Mouse (Mus musculus): ENCODE data around the gene Cyp2d11.
"Not testable (repeated sequence)": the region's sequence is repeated elsewhere in the genome, so short reads cannot be mapped to it uniquely, and the experiment has no call there.

Gene Cyp2d11

DNA sequence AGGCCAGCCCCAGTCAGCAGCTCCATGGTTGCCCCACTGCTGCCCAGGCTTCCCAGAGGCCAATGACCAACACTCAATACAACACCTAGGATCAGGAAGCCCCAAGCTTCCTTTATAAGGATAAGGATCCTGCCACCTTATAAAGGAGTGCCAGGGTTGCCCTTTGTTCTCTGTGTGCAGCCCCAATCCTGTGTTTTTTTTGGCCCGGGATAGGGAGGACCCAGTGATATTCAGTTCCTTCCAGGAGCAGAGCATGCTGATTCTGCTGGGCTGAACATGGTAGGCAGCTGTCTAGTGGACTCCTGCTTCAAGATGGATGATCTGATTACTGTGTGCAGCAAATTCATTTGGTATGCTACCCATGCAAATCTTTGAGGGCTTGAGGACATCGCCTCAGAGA lies at the start of gene Cyp2d11:
TSS of gene Cyp2d11 (minus strand) at position 101 of the 400 bp plus-strand sequence.
- DNase-seq = not testable (repeated sequence)

DNA sequence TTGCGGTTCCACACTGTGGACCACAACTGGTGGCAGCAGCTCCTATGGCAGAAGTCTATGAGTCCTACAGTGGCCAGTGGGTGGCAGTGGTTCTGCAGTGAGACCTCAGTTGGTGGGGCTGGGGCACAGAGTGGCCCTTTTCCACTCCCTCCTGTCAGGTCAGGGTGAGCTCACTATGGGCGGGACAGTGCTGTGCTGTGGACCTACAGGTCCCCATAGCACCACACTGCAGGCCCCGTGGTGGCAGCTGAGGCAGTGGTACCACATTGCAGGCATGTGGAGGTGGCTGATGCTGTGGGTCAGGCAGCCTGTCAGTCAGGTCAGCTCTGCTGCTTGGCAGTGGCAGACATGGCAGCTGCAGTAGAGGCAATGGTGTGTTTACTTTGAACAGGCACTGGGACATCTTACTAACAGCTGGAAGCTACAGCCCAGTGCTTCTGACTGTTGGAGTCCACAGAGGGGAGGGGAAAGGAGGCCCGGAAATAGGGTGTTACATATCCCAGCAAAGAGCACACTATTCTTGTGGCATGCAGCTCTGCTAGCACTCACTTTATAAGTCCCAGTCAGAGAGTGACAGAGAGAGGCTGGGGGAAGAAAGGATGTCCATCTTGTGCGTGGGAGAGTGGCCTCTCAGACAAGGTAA lies 44.3 kb upstream of the Cyp2d11 start:
- no peak for DNase-seq

DNA sequence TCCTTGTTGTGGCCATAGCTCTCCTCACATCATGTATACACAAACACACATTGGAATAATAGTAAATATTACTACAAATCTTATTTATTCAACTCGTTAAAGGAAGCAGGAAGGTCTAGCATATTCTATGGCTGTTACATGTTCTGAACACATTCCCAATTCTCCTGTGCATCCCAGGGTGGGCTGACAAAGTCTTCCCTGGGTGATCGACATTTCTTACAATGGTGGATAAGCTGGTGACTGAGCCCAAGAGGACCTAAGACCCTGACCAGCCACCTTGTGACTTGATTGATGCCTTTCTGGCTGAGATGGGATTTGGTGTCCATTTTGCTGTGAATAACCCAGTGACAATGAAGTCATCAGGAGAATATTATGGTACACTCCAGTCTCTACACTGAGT lies 41.8 kb upstream of the Cyp2d11 start:
- no peak for DNase-seq

DNA sequence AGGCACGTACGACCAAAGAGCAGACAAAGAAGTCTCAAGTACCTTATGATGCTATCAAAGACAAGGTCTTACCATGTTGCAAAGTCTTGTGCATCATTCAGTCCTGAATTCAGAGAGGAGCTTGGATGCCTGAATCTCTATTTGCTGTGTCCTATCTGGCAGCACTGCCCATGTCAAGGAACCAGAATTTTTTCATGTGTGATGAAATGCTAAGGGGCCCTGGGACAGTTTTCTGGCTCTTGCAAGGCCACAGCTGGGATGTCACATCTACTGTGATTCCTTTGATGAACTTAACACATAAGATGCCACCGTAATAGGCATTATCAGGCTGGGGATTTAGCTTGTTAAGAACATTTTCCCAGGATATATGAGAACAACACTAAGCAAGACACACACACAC lies 41.2 kb upstream of the Cyp2d11 start:
- DNase-seq = no peak

DNA sequence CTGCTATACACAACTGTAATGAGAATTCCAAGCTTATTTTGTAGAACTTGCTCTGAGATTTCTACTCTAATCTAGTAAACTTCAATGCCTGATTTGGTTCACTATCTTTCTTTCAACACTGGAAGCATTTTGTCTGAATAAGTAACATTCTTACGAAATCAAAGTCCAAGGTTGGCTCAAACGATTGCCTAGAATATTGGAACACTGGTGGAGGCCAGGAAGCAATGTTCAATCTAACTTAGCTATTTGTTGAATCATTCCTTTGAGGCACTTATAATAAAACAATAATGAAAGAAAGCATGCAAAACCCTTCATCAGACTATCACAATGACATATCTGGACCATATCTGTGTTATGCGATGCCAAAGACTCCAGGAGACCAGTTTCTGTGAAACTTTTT lies 40.7 kb upstream of the Cyp2d11 start:
- no peak for DNase-seq

DNA sequence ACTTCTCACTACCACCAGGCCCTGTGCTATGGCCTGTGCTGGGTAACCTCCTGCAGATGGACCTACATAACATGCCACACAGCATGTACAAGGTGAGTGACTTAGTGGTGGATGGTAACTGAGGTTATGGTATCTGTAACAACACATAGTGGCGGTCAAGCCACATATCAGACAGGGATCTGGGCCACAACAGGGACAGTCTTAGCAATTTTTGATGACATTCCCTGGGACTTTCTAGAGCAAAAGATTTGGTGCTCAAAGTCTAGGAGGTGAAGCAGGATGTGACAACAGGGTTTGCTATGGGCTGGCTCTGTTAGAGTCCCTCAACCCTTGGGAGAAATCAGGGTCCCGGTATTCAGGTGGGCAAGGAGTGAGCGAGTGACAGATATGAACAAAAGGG lies 39.8 kb upstream of the Cyp2d11 start:
- no peak for DNase-seq

DNA sequence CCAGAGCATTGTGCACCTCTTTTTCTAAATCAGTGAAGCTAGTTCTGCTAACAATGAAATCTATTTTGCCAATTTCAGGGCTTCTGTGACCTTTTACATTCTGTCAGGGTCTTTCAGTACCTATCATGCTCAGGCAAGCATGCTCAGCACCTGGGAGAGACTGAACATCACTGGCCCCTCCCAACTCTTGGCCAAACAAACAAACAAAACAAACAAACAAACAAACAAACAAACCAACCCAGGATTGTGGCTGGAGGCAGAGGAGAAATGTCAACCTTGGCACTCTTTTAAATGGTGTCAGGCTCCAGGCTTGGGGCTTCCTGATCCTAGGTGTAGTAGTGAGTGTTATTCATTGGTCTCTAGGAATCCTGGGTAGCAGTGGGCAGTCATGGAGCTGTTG lies 39.3 kb upstream of the Cyp2d11 start, which contains the start of gene Cyp2d9:
TSS of gene Cyp2d9 (plus strand) at position 301 of the 400 bp plus-strand sequence.
- no peak for DNase-seq

DNA sequence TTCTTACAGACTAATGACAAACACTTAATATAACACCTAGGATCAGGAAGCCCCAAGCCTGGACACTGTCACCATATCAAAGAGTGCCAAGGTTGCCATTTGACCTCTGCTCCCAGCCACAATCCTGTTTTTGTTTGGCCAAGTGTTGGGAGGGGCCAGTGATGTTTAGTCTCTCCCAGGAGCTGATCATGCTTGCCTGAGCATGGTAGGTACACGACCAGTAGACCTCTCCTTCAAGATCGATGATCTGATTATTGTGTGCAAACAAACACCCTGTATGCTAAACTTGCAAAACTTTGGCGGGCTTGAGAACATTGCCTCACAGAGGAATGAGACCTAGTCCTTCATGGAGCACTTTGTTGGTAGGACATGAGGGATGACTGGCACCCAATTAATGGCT lies 29.6 kb upstream of the Cyp2d11 start:
- DNase-seq = no peak

DNA sequence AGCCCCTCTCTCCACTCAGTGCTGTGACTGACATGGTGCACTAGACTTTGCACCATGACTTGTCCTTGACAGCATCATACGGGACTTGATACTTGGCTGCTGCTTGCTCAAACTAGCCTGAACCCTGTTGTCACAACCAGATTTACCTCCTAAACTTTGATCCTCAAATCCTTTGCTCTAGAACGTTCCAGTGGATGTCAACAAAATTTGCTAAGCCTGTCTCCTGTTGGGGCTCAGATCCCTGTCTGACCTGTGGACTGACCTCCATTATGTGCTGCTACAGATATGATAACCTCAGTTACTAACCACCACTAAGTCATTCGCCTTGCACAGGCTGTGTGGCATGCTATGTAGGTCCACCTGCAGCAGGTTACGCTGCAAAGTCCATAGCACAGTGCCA lies 29.1 kb upstream of the Cyp2d11 start:
- no peak for DNase-seq

DNA sequence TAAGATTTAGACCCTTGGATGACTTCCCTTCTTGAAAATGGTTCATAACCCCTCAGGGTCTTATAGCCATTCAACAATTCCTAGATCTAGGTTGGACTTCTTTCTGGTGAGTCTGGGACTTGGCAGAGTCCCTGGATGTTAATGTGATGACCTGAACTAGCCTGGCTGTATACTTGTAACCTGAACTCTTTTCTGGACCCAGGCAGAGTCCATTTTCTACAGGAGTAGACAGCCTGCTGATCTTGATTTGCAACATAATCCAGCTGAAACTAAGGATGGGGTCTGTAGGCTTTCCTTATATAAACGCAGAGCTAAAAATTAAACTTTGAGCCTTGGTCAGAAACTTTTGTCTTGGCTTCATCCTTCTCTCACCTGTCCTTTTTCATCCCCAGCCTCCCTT lies 24.8 kb upstream of the Cyp2d11 start:
- no peak for DNase-seq

DNA sequence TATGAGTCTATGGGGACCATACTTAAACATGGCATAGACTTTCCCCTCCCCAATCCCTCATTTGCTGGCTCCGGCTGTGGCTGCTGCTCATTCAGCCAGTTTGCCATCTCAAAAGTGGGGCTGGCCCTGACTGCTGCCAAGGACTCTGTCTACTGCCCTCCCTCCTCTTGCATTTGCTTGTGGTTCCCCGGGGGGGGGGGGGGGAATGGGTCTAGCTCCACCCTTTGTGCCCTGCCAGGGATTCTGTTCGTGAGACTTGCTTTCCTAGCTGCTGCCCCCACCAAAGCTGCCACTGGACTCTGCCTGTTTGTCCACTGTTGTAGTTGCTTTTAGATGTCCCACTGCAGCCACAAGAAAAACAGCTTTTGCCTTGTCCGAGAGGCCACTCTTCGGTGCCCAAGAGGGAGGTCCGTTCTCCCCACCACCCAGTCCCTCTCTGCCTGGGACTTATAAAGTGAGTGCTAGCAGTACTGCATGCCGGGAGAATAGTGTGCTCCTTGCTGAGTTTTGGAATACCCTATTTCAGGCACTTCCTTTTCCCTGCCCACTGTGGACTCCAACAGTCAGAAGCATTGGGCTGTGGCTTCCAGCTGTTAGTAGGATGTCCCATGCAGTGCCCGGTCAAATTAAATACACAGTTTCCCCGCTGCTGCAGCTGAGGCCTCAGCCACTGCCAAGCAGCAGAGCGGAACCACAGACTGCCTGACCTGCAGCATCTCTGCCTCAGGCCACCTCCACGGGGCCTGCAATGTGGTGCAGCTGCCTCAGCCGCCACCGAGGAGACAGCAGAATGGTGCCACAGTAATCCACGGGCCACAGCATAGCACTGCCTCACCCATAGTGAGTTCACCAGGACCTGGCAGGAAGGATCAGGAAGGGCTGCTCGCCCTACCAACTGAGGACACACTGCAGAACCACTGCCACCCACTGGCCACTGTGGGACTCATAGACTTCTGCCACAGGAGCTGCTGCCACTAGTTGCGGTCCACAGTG lies 23.3 kb upstream of the Cyp2d11 start:
- peak; percentile 85 for DNase-seq

DNA sequence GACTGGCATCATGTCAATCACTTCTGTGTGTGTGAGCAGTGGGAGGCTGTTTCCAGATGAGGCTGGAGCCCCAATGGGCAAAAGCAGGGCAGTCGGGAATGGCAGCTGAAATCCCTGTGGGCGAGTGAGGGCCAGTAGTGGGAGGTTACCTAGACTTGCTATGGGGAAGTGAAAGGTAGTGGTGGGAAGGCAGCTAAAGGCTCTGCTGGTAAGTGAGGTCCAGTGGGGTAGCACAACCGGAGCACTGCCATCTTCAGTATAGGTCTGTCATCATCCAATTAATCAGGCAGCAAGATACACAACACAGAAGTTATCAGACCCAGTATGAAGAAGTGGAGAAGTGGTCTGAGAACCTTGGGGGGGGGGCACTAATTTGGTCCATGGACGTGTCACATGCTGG lies 13.7 kb upstream of the Cyp2d11 start:
- no peak for DNase-seq

DNA sequence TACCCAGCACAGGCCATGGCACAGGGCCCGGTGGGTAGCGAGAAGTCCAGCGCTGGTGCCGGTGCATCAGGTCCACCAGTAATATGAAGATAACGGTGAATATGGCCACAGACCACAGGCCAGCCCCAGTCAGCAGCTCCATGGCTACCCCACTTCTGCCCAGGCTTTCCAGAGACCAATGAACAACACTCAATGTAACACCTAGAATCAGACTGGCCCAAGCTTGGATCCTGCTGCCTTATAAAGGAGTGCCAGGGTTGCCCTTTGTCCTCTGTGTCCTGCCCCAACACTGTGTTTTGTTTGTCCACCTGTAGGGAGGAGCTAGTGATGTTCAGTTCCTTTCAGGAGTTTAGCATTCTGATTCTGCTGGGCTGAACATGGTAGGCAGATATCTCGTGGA lies 13.2 kb upstream of the Cyp2d11 start, which contains the start of gene Cyp2d10:
TSS of gene Cyp2d10 (minus strand) at position 215 of the 400 bp plus-strand sequence.
- no peak for DNase-seq

DNA sequence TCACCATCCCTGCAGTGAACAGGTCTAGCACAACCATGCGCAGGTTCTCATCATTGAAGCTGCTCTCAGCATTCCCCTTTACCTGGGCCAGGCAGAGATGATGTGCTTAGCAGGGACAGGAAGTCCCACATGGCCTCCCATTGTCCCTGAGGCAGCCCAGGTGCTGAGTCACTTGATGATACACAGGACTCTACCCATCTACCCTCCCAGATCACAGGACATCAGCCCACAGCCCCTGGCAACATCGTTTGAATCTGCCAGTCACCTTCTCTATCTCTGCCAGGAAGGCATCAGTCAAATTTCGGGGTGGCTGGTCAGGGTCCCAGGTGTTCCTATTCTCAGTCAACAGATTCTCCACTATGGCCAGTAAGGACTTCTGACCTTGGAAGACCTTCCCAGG lies 10.3 kb upstream of the Cyp2d11 start:
- no peak for DNase-seq

DNA sequence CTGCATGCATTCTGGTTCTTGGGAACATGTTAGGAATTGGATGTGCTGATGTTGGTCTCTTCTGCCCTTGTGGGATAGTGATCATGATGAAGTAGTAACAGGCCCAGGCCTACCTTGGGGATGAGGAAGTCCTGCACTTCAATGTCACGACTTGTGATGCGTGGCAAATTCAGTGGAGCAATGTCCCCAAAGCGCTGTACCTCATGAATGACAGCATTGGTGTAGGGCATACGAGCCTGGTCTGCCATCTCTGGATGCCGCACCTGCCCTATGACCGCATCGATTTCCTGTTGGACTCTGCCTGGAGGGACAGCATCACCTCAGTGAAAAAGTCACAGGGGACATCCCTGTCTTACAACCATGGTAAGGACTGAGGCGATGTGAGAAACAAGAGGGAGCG lies 9.8 kb upstream of the Cyp2d11 start:
- DNase-seq = no peak

DNA sequence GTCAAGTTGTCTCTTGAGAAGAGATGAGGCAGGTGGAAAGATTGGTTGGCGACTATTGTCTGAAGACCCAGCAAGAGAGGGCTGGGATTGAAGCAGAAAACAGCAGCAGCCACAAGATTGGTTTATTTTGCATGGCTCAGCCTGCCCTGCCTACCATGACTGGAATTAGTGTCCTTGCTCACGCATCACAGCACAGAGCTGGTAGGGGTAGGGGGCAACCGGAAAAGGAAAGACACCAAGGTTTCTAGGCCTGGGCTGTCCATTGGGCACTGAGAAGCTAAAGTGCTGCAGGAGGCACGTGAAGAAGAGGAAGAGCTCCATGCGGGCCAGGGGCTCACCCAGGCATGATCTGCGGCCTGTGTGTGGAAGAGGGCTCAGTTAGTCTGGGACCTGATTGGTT lies 8.9 kb upstream of the Cyp2d11 start:
- no peak for DNase-seq

DNA sequence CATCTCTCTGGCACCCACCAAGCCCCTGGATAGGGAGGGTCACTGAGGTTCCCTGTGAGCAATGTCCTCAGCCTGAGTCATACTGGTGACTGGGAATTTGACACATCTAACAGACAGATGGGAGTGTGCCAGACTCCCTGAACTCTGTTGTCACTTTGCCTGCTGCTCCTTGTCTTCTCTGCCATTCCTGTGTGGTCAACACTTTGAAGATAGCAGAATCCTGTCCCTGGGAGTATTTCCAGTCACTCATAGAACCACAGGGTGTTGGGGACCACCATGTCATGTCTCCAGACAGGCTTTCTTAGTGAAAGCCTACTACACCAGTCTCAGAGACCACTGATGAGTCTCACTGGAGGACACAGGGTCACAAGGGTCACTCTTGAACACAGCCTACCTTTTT lies 8.3 kb upstream of the Cyp2d11 start:
- no peak for DNase-seq

DNA sequence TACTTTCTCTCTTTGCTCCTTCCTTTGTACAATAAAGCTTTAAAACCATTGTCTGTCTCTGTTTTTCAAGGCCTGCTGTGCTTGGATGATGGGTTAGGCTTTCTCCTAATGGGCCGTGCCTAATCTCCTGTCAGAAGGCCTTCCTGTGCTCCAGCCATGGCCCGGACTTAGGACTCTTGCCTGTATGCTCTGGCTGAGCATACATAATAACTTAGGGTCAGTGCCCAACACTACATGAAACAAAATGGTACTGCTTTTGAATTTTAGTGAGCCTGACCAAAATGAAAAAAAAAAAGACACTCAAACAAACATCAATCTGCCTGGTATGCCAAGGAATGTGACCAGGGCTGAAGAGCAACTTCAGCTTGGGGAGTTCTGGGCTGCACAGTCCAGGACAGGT lies 7.7 kb upstream of the Cyp2d11 start:
- no peak for DNase-seq

DNA sequence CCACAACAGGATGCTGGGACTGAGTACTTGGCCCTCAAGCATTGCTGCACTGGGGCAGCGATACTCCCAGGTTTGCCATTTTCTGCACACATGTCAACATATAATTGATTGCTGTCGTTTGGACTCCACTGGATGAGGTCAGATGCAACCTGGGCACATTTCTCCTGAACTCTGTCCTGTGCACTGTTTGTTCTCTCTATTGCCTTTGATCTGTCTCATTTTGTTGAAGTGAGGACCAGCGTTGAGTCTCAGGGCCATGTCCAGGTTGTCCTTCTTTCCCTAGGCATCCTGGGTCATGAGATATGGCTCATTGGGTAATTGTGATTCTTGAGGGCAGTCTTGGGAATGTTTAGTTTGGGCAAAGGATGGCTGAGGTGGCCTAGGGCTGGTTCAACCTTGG lies 2.1 kb upstream of the Cyp2d11 start:
- DNase-seq = not testable (repeated sequence)

DNA sequence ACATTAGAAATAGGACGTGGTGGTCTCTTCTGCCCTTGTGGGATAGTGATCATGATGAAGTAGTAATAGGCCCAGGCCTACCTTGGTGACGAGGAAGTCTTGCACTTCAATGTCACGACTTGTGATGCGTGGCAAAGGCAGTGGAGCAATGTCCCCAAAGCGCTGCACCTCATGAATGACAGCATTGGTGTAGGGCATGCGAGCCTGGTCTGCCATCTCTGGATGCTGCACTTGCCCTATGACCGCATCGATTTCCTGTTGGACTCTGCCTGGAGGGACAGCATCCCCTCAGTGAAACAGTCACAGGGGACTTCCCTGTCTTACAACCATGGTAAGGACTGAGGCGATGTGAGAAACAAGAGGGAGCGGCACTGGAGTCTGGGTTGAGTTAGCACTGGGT lies 3.9 kb downstream of the Cyp2d11 start:
- DNase-seq = not testable (repeated sequence)

DNA sequence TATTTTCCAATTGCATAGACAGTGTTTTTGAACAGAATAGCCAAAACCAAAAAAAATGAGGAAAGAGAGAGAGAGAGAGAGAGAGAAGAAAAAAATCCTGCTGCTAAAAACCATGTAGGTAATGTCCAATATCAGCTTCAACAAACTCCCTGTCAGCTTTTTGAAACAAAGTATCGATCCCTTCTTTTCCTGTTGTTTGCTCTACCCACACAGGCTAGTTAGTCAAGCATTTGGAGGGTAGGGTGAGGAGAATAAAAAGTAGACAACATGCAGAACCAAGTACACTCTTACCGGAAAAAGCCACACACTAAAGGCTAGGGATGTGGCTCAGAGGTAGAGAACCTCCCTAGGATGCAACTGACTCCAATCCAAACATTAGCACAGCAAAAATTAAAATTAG lies 8.1 kb downstream of the Cyp2d11 start:
- no peak for DNase-seq

DNA sequence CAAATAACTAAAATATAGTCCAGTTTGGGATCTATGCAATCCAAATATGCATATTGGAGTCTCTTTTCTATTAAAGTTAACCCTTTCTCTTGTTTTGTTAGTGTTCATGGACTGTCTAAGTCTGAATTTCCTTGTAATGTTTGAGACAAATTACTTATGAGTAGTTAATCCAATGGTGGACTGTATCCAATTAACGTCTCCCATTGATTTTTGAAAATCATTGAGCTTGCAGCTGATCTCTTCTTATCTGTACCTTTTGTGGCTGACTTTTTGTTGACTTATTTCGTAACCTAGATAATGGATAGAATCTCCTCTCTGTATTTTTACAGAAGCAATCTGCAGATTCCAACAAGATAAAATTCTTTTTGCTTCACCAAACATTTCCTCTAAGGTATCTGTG lies 11.4 kb downstream of the Cyp2d11 start:
- DNase-seq = no peak

DNA sequence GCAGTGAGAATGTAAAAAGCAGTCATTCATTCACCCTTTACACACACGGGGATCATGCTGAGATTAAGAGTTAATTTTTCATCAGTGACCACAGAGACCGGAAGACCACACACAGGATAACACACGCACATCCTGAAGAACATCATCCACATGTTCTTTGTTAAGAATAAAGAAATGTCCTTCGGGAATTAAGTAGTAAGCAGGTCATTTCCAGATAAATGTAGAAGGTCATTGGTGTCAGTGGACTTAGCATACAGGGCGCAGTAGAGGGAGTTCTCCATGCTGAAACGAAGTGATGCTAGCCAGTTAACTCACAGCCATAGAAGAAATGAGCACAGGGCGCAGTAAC lies 13.1 kb downstream of the Cyp2d11 start:
- no peak for DNase-seq
